Mouse (Mus musculus): ENCODE measurements at regions not wholly inside any gene's neighbourhood (a gene's known extent, or its start where the extent isn't known, plus 50 kb on each side); places are given as distances from the start of the nearest gene placed in this dataset.

DNA sequence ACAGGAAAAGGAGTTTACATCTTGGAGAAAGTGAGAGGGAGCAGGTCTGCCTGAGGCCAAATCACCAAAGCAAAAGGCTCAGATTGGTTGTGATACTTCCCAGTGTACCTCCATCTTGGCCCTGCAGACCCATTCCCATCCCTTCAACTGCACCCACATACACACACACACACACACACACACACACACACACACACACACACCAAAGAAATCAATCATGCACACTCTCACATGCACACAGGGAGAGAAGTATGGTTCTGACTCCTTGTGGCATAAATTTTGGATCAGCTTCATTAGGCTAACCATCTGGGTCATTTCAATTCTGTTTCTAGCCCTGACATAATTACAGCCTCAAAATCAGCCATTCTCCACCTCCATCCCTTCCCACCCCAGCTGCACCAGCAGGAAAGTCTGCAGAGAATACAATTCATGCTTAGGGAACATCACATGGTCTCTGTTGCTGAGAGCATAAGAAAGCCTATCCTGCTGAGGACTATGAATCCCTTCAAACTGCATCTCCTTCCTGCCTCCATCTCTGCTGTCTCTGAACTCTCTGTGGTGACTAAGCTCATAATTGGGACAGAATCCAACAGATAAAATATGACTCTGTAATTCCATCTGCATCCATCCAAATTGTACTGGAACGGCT lies 378.0 kb downstream of the Rapgef2 start:
- TF ChIP-seq CTCF (conservative IDR thresholded peaks at IDR 0.05; ENCODE audit: insufficient read depth, insufficient read length, low read depth, low read length) = no peak
- no peak for TF ChIP-seq POLR2A (IDR thresholded peaks at IDR 0.05; ENCODE audit: low read depth, low read length)
